Mouse (Mus musculus): ENCODE results near the gene Mrpl12.

DNA sequence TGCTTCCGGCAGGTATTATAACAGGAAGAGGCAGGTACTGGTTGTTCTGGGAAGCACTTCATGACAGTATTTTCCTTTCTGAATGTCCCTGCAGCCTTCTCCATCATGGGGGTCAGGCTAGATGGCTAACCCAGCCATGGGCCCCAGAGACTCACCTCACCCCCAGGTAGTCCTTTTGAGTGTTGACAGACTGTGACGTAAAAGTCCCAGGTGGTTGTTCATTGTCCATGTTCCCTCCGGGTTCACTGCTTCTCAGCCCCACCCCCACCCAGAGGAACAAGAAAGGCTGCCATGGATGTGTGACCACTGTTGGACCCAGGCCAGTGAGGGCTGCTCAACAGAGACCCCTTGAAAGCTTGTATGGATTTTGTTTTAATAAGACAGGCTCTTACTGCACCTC, 8.9 kb downstream of the Mrpl12 start:
- TF ChIP-seq CTCF (IDR thresholded peaks at IDR 0.05; ENCODE audit: low read depth) (no peak), EP300 (optimal IDR thresholded peaks at IDR 0.05) (no peak)
